Mouse (Mus musculus): ENCODE results near the gene Sars2.
"Not testable (repeated sequence)": the region's sequence is repeated elsewhere in the genome, so short reads cannot be mapped to it uniquely, and the experiment has no call there.

Sars2 gene

DNA sequence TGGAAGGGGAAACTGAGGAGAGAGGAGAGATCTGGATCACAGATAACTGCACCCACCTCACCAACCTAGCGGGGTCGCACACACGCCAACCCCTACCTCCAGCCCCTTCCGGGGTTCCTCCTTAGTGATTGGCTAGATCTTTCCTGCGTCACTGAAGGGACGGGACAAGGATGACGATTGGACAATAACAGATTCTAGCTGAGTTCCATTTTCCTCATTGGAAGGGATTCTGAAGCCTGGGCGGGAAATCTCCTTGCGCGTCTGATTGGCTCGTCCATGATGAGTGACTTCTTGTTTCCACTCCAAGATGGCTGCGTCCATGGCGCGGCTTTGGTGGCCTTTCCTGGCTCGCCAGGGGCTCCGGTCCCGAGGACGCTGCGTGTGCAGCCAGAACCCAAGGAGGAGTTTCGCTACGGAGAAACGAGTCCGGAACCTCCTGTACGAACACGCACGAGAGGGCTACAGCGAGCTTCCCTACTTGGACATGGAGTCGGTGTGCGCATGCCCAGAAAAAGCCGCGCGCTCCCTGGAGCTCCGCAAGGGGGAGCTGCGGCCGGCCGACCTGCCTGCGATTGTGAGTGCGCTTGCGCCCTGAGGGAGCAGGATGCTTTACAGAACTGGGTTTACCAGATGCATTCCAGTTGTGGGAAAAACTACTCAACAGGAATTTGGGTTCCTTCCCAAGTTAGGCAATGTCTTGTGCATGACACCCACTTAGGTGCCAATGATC lies at the start of gene Sars2, which contains the start of gene Mrps12:
TSS of gene Sars2 (plus strand) at position 284 of the 730 bp plus-strand sequence.
TSS of gene Mrps12 (minus strand) at position 112 of the 730 bp plus-strand sequence.
- DNase-seq (ENCODE audit: low read depth, low spot score): peak; percentile 96

GRCm38 (mm10) chr7:28692545-28693320 lies 49.1 kb upstream of the Sars2 start, which contains the start of gene Fbxo27:
Fbxo27 (plus strand) TSS chr7:28692849.
- no peak for DNase-seq (ENCODE audit: low read depth, low spot score)

DNA sequence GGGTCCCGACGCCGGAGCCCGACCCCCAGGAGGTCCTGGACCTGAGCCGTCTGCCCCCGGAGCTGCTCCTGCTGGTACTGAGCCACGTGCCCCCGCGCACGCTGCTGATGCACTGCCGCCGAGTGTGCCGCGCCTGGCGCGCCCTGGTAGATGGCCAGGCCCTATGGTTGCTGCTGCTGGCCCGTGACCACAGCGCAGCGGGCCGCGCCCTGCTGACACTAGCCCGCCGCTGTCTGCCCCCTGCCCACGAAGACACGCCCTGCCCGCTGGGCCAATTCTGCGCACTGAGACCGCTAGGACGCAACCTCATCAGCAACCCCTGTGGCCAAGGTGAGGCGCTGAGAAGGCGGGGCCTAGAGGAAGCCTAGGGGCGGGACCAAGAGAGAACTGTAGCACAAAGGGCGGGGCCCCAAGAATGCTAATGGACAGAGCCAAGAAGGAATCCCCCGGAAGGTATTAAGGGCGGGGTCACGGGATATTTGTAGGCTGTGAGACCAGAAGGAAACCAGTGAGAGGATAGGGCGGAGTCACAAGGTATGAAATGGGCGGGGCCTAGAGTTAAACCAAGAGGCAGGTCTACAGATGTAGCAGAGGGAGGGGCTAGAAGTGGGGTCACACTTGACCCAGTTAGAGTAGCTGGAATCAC lies 48.3 kb upstream of the Sars2 start:
- DNase-seq (ENCODE audit: low read depth, low spot score): peak; percentile 91

GRCm38 (mm10) chr7:28694423-28694822 lies 47.4 kb upstream of the Sars2 start:
- peak; percentile 33 for DNase-seq (ENCODE audit: low read depth, low spot score)

DNA sequence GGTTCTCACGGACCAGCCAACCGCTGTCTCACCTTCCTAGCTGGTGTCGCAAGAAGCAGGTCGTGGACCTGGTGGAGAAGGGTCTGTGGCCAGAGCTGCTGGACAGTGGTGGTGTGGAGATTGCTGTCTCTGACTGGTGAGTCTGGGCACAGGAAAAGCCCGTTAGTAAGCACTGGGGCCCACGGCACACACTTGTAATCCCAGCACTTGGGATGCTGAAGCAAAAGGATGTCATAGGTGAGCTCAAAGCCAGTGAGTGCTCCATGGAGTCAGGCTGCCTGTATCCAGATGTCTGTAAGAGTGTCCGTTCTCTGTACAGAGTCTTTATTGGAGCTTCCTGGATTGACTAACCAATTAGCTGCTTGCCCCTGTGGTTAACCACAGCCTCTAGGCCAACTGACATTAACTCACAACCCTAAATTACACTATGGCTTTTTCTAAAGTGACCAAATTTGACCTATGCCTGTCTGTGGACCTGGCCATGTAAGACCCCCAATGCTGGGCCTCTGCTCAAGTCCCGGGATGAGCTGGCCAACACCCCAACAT lies 46.8 kb upstream of the Sars2 start:
- DNase-seq (ENCODE audit: low read depth, low spot score): peak; percentile 15

DNA sequence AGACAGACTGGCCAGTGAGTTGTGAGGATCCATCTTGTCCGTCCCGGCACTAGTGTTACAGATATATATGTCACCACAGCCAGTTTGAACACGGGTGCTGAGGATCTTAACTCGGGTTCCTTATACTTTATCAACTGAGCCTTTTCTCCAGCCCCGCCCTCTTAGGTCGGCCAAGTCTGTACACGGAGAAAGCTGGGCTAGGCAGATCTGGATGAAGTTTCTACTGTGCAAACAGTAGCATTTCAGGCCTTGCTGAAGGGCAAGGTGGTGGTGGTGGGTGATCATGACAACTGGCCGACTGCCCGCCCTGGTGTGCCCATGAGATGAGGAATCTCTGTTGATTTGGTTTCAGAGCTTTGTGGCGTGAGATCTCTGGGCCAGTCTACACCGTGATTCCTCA lies 44.5 kb upstream of the Sars2 start:
- no peak for DNase-seq (ENCODE audit: low read depth, low spot score)

DNA sequence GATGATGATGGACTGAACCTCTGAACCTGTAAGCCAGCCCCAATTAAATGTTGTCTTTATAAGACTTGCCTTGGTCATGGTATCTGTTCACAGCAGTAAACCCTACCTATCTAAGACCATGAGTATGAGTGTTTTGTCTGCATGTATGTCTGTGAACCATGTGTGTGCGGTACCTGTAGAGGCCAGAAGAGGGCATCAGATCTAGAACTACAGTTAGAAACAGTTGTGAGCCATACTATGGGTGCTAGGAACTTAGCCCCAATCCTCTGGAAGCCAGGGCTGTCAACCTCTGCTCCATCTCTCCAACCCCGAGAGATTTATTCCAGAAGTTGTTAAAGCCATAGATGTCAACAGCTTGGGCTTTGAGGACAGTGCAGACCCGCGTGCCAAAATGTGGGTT lies 41.5 kb upstream of the Sars2 start:
- no peak for DNase-seq (ENCODE audit: low read depth, low spot score)

DNA sequence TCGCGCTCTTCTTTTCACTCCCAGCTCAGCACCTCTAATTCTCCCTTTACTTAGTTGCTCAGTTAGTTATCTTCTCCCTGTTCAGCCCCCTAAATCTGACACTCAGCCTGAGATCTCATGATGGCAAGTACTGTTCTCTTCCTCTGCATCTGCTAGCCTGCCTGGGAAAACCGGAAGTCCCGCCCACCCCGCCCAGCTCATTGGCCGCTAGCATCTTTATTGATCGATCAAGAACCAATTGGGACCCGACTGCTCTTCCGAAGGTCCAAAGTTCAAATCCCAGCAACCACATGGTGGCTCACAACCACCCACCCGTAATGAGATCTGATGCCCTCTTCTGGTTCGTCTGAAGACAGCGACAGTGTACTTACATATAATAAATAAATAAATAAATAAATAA lies 40.5 kb upstream of the Sars2 start:
- not testable (repeated sequence) for DNase-seq (ENCODE audit: low read depth, low spot score)

DNA sequence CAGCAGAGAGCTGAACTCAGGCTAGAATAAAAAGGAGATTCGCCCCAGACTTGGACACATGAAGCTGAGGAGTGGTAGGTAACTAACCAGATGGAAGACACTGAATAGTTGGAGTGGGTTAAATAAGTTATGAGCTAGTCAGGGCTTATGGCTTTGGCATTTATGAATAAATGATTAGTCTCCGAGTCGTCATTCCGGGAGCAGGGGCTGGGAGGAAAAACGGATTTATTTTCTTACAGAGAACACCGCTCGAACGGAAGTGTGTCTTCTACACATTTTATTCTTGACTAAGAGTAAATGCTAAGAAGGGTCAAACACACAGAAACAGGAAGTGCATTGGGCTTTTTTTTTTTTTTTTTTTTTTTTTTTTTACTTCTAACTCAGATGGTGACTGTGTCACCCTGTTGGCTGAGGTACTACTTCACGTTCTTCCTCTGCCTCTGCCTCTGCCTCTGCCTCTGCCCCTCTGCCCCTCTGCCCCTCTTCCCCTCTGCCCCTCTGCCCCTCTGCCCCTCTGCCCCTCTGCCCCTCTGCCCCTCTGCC lies 39.1 kb upstream of the Sars2 start:
- peak; percentile 46 for DNase-seq (ENCODE audit: low read depth, low spot score)

DNA sequence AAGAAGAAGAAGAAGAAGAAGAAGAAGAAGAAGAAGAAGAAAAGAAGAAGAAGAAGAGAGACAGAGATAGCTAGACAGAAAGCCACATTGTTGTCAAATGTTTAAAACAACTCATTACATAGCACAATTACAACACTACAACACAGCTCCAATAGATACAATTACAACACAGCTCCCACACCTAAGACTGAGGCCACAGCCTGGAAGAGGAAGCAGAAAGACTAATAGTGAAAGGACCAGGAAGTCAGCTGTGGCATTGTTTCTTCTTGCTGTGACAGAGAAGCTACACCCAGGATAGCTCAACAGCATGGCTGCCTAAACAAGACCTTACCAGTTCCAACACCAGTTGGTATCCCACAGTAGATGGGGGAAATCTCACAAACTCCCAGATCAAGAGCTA lies 32.3 kb upstream of the Sars2 start:
- no peak for DNase-seq (ENCODE audit: low read depth, low spot score)

- DNase-seq (ENCODE audit: low read depth, low spot score): peak; percentile 44
Measured at GRCm38 (mm10) chr7:28710962-28711361, 30.8 kb upstream of the Sars2 start.

DNA sequence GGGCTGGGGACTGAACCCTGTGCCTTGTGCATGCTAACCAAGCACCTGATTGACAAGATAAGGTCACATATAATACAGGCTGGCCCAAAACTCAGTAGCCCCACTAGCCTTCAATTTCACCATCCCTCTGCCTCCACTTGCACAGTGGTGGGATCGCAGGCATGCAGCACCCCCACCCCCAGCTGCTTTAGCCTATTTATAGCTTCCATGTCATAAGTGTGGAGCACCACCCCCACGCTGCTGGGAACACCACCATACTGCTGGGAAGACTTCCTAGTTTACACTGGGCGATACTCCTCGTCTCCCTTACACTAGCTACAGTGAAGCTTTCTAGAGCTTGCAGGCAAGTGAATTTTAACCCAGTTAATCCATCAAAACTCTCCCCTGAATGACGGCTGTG lies 27.1 kb upstream of the Sars2 start:
- no peak for DNase-seq (ENCODE audit: low read depth, low spot score)

DNA sequence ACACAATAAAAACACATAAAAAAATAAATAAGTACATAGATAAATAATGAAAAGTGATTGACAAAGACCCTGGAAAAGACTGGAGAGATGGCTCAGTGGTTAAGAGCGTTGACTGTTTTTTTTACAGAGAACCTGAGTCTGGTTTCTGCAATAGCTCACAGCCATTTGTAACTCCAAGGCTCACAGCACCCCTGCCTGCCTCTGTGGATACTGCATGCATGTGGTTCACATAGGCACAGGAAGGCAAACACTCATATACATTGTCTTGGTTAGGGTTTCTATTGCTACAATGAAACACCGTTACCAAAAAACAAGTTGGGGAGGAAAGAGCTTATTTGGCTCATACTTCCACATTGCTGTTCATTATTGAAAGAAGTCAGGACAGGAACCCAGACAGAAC lies 26.2 kb upstream of the Sars2 start:
- peak; percentile 49 for DNase-seq (ENCODE audit: low read depth, low spot score)

- peak; percentile 75 for DNase-seq (ENCODE audit: low read depth, low spot score)
Measured at GRCm38 (mm10) chr7:28716590-28717281, 25.1 kb upstream of the Sars2 start, which contains the start of gene Fbxo17. Fbxo17 (plus strand) TSS chr7:28716804.

DNA sequence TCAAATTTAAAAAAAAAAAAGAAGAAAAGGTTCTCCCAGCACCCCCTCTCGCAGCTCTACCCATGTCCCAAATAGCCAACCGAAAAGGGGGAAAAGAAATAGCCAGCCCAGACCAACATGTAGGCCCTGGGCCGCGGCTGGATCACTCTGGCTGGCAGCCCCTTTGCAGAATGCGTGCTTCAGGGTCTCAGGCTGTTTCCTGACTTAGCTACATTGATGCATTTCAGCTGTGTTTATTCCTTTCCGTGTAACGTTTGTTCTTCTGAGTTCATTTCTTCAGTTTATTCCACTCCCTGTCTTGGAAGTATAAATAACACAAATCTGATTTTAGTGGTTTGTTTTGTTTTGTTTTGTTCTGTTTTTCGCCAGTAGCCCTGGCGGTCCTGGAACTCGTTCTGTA lies 24.1 kb upstream of the Sars2 start:
- no peak for DNase-seq (ENCODE audit: low read depth, low spot score)

- no peak for DNase-seq (ENCODE audit: low read depth, low spot score)
Measured at GRCm38 (mm10) chr7:28719159-28719558, 22.6 kb upstream of the Sars2 start.

- DNase-seq (ENCODE audit: low read depth, low spot score): no peak
Measured at GRCm38 (mm10) chr7:28719650-28720049, 22.1 kb upstream of the Sars2 start.

DNA sequence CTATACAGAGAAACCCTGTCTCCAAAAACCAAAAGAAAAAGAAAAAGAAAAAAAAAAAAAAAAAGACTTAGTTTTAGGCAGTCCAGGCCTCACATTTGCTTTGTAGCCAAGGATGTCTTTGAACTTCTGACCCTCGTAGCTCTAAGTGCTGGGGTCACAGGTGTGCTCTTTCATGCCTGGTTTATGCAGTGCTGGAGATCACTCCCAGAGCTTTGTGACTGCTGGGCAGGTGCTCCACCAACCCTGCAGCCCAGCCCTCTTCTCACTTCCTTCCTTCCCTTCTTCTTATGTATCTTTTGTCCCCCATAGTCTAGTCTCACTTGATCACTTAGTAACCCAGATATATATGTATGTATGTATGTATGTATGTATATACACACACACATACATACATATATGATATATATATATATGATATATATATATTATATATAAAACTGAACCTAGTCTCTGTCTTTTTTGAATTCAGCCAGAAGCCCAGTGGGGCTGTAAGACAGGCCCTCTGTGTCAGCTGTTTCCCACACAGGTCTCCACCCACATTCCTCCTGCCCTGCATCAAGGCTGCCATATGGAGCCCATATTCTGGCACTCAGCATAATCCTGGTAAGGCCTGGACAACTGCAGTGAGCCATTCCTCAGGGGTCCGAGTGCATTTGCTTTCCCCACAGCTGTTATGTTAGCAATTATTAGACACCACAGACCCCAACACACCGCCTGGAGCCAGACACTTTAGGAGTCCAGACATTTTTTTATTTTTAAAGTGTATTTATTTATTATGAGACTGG lies 20.8 kb upstream of the Sars2 start:
- DNase-seq (ENCODE audit: low read depth, low spot score): no peak

- DNase-seq (ENCODE audit: low read depth, low spot score): peak; percentile 49
Measured at GRCm38 (mm10) chr7:28722079-28722478, 19.7 kb upstream of the Sars2 start.

DNA sequence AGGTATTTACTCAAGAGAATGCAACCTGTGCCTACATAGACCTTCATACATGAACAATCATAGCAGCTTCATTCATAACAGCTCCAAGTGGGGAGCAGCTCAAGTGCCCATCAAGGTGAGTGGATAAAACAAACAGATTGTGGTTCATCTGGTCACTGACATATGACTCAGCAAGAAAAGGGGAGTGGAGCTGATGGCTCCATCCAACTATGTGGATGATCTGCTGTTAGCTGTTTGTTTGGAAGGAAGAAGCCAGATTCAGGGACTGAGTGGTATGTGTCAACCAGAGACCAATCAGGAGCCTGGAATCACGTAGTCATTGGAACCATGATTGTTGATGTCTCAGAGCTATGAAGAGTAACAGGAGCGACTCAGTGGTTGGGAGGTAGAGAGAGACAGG lies 17.2 kb upstream of the Sars2 start:
- no peak for DNase-seq (ENCODE audit: low read depth, low spot score)

Measured in CD4-positive, CD25-positive, alpha-beta regulatory T cell, adult 2 months (primary cell).